Mouse (Mus musculus) central nervous system, embryonic 11.5 days (tissue): ENCODE measurements around the gene Gria4. TPM values are rescaled to one million over a fixed set of nuclear protein-coding genes. Genes with fewer than 3 reads are reported as not detected.

Experiments
- polyA plus RNA-seq: library from polyadenylated mRNA; depleted of rRNA; stranded (reverse); fragments of >200 nt; gene quantifications from 2 replicates; pipeline ENCODE4 v1.2.3, GENCODE M21; 2012; rRNA removed

The Gria4 gene
- polyA plus RNA-seq: 5.6 and 7.0 TPM in 2 replicates

GRCm38 (mm10) chr9:4795544-4796288 is at the start of gene Gria4:
Gene Gria4 (minus strand): TSS chr9:4796234.

GRCm38 (mm10) chr9:4375828-4376639 is 420.0 kb downstream of the Gria4 start, which contains the start of gene Msantd4:
Gene Msantd4 (plus strand): TSS chr9:4376562.

